Mouse (Mus musculus): ENCODE measurements around the gene Samd4. TPM values are rescaled to one million over a fixed set of nuclear protein-coding genes. Genes with fewer than 3 reads are reported as not detected.

Gene Samd4
- polyA plus RNA-seq, 1 experiment from 2014 or later: 16.2 TPM

DNA sequence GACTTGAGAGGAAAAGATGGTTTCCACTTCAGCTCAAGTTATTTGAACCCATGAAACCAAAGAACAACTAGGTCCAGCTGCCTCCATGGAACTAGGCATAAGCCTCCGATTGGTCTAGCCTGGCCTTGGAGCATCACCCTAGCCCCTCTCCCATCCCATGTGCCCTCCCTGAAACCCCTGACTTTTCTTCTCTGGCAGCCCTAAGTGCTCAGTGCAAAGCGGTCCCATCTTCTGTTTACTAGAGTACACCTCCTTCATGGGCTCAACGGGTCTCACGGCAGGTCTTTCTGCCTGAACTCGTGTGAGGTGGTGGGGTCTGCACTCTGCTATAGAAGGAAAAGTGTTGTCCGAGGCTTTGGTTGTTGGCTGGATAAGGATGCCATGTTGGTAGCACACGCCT, 197.3 kb downstream of the Samd4 start:
- no peak overlapping the region for H3K27ac ChIP-seq
- peaks cover 69% of the 10 kb centered on the region for H3K36me3 ChIP-seq
- H3K27me3 ChIP-seq: no peaks in the 10 kb centered on the region

DNA sequence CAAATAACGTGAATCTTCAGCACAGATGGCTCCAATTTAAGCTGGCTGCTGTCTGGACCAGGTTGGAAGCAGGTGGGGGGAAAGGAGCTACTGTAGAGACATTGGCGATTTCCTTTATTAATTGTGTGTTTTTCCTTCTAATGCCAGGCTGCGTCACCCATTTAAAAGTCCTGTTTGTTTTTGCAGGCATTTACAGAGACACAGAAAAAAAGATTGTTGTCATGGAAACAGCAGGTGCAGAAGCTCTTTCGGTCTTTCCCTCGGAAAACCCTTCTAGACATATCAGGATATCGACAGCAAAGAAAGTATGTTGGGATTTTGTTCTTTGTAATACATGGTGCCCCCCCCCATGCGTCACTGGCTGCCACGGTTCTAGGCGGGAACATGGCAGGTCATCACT, 200.7 kb downstream of the Samd4 start:
- H3K4me2 ChIP-seq: no peak overlapping the region
- peaks cover 48% of the 10 kb centered on the region for H3K36me3 ChIP-seq
- no peak overlapping the region for H3K4me3 ChIP-seq
- no peak overlapping the region for H3K9ac ChIP-seq
- WGBS: 73% methylated on average over 9 of the region's 9 CpGs
- no peaks in the 10 kb centered on the region for H3K9me3 ChIP-seq
- H3K4me1 ChIP-seq: peaks cover 11% of the 10 kb centered on the region
- H3K27ac ChIP-seq: no peak overlapping the region
- ATAC-seq (ENCODE audit: insufficient number of reproducible peaks, low FRiP score, low TSS enrichment, low read depth): no peak
- no peaks in the 10 kb centered on the region for H3K27me3 ChIP-seq

More for the DNA sequence above, 197.3 kb downstream of the Samd4 start:
- no peak overlapping the region for H3K4me3 ChIP-seq
- no peak overlapping the region for H3K4me2 ChIP-seq
- H3K9ac ChIP-seq: no peak overlapping the region
- WGBS: 87% methylated on average over 7 of the region's 7 CpGs
- ATAC-seq (ENCODE audit: insufficient number of reproducible peaks, low FRiP score, low TSS enrichment, low read depth): no peak
- no peaks in the 10 kb centered on the region for H3K9me3 ChIP-seq
- H3K4me1 ChIP-seq: no peaks in the 10 kb centered on the region

DNA sequence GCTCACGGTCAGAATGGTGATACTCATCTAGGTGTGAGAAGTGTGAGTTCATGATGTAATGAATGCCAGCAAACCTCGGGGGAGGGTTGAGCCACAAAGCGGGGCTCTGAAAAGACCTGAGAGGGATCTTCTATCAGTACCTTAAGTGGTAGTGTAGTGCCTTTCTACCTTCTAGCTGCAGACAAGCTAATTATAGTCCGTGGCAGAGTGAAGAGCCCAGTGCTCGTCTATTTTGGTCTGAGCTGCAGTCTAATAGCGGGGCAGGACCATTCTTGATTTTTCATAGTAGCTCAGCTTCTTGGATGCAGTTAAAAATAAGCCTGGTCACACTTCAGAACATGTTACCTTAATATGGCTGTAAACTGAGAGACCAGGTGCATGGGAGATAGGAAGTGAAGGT, 201.2 kb downstream of the Samd4 start:
- Histone ChIP-seq H3K27me3 (no peaks in the 10 kb centered on the region), H3K4me1 (peaks cover 11% of the 10 kb centered on the region), H3K27ac (no peak overlapping the region), H3K9me3 (no peaks in the 10 kb centered on the region), H3K9ac (no peak overlapping the region), H3K36me3 (peaks cover 45% of the 10 kb centered on the region), H3K4me2 (no peak overlapping the region), H3K4me3 (no peak overlapping the region)
- WGBS: 72% methylated on average over 6 of the region's 6 CpGs
- no peak for ATAC-seq (ENCODE audit: insufficient number of reproducible peaks, low FRiP score, low TSS enrichment, low read depth)

DNA sequence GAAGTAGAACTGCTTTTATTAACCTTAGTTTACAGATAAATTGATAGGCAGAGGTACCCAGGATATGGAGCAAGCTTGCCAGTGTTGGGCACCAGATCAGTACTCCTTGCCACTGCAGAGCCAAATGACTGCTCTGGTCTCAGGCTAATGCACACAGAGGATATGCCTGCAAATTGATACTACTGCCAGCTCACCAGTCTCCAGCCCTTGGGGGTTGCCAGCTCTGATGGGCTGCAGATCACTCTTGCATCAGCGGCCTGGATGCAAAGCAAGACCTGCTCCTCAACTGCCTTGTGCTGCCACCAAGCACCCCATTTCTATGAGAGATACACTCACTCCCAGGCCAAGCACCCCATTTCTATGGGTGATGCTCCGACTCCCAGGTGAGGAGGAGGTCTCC, 202.0 kb downstream of the Samd4 start:
- no peak overlapping the region for H3K27ac ChIP-seq
- no peak overlapping the region for H3K4me2 ChIP-seq
- 92% methylated on average over 2 of the region's 2 CpGs for WGBS
- peaks cover 41% of the 10 kb centered on the region for H3K36me3 ChIP-seq
- no peaks in the 10 kb centered on the region for H3K27me3 ChIP-seq
- ATAC-seq (ENCODE audit: insufficient number of reproducible peaks, low FRiP score, low TSS enrichment, low read depth): no peak
- H3K4me3 ChIP-seq: no peak overlapping the region
- no peaks in the 10 kb centered on the region for H3K9me3 ChIP-seq
- no peak overlapping the region for H3K9ac ChIP-seq
- peaks cover 11% of the 10 kb centered on the region for H3K4me1 ChIP-seq

DNA sequence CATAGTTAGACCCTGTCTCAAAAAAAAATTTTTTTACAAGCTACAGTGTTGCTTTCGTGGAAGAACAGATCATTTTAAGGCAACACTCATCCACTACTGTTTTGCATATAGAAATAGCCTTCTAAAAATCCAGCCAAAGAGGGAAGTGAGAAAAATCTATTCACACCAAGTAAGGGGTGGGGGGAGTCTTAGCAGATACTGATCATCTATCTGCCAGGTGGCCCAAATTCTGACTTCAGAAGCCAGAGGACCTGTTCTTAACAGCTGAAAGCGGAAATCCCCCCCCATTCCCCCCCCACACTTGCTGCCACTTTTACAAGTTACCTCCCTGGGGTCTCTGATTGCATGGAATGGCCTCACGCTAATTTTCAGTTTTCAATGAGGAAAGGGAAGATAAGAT, 203.5 kb downstream of the Samd4 start:
- no peak for ATAC-seq (ENCODE audit: insufficient number of reproducible peaks, low FRiP score, low TSS enrichment, low read depth)
- peaks cover 38% of the 10 kb centered on the region for H3K36me3 ChIP-seq
- H3K4me3 ChIP-seq: no peak overlapping the region
- H3K27me3 ChIP-seq: no peaks in the 10 kb centered on the region
- H3K4me1 ChIP-seq: peaks cover 11% of the 10 kb centered on the region
- no peak overlapping the region for H3K4me2 ChIP-seq
- no peaks in the 10 kb centered on the region for H3K9me3 ChIP-seq
- 60% methylated on average over 3 of the region's 3 CpGs for WGBS
- no peak overlapping the region for H3K27ac ChIP-seq
- no peak overlapping the region for H3K9ac ChIP-seq

DNA sequence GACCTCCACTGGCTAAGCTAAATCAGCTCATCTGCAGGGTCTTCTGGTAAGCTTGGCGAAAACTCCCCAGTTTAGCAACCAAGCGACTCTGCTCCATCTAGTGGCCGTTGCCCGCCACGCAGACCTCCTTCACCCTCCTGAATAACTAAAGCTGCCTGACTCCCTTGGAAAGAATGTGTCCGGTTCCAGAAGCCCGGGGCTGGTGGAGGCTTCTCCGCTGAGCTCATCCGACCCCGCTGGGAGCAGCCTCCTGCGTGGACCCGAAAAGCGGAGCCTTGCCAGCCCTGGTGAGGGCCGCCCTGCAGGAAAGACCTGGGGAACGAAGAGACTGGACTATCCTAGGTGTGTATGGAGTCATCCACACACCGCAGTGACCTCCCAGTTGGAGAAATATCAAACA, 204.1 kb downstream of the Samd4 start:
- no peaks in the 10 kb centered on the region for H3K9me3 ChIP-seq
- ATAC-seq (ENCODE audit: insufficient number of reproducible peaks, low FRiP score, low TSS enrichment, low read depth): peak; percentile 76
- H3K36me3 ChIP-seq: peaks cover 44% of the 10 kb centered on the region
- peak overlapping the region; percentile 28; the same call in 1 of the 2 replicates for H3K9ac ChIP-seq
- H3K4me3 ChIP-seq: peak overlapping the region; percentile 28
- peaks cover 11% of the 10 kb centered on the region for H3K4me1 ChIP-seq
- peak overlapping the region; percentile 43 for H3K27ac ChIP-seq
- H3K27me3 ChIP-seq: no peaks in the 10 kb centered on the region
- peak overlapping the region; percentile 49 for H3K4me2 ChIP-seq
- 3% methylated on average over 16 of the region's 16 CpGs for WGBS

DNA sequence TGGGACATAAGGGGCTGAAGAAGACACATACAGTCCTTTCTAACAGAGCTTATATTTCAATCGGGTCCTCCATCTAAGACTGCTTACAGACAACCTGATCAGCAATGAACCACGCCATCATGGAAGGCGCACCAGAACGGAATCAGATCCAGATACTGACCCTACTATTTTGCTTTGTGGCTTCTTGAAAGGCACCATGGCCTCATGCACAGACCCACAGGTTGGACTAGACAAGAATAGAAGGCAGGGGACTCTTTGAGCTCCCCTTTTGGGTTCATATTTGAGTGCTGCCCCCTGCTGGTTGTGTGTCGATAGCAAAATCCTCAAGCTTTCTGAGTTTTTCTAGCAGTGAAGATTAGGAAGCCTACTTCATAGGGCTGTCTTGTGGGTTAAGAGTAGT, 204.5 kb downstream of the Samd4 start:
- Histone ChIP-seq H3K4me3 (peak overlapping the region; percentile 7; the same call in 1 of the 2 replicates), H3K27me3 (no peaks in the 10 kb centered on the region), H3K9me3 (no peaks in the 10 kb centered on the region), H3K4me1 (peaks cover 11% of the 10 kb centered on the region), H3K4me2 (peak overlapping the region; percentile 49), H3K36me3 (peaks cover 46% of the 10 kb centered on the region), H3K27ac (peak overlapping the region; percentile 43), H3K9ac (peak overlapping the region; percentile 28; the same call in 1 of the 2 replicates)
- WGBS: 34% methylated on average over 5 of the region's 5 CpGs
- 0 out of 2 replicates have a peak, but pooled peaks have one; percentile 7 for ATAC-seq (ENCODE audit: insufficient number of reproducible peaks, low FRiP score, low TSS enrichment, low read depth)

DNA sequence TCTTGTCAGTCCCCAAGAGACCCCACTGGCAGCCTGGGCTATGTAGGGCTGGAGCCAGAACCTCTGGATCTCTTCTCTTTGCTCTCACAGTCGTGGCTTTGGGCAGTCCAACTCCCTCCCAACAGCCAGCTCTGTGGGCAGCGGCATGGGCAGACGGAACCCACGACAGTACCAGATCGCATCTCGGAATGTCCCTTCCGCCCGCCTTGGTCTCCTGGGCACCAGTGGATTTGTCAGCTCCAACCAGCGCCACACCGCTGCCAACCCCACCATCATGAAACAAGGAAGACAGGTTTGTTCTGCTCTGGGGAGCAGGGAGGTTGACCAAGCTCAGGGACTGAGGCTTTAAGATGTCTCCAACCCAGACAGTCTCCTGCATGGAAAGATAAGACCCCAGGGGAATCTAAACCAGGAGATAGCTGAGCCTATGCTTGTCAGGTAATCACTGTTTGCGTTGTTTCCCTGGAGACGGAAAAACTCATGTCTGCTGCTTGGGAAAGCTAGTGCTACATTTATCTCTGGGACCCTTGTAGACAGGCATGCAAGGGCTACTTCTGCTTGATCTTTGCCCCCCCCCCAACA, 205.1 kb downstream of the Samd4 start:
- Histone ChIP-seq H3K36me3 (peaks cover 49% of the 10 kb centered on the region), H3K27me3 (no peaks in the 10 kb centered on the region), H3K4me3 (no peak overlapping the region), H3K9ac (no peak overlapping the region), H3K4me1 (peaks cover 11% of the 10 kb centered on the region), H3K9me3 (no peaks in the 10 kb centered on the region), H3K4me2 (no peak overlapping the region), H3K27ac (no peak overlapping the region)
- ATAC-seq (ENCODE audit: insufficient number of reproducible peaks, low FRiP score, low TSS enrichment, low read depth): no peak
- WGBS: 84% methylated on average over 12 of the region's 12 CpGs

DNA sequence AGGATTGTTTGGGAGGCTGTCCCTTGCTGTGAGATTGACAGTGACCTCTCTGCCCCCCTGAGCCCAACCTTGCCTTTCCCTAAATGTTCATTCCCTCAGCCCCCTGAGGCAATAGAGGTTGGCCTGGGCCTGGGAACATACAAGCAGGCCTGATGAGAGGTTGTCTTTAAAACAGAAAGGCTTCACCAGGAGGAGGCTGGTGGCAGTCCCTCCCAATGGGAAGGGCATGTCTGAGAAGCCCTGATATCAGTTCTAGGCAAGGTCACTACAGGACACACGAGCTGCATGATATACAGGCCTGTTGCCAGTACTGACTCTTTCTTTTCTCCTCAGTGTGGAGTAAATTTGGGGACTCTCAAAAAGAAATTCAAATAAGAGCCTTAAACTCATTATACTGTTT, 205.7 kb downstream of the Samd4 start:
- no peak overlapping the region for H3K4me2 ChIP-seq
- H3K36me3 ChIP-seq: peaks cover 47% of the 10 kb centered on the region
- H3K27me3 ChIP-seq: no peaks in the 10 kb centered on the region
- H3K9me3 ChIP-seq: no peaks in the 10 kb centered on the region
- no peak overlapping the region for H3K9ac ChIP-seq
- 63% methylated on average over 1 of the region's 1 CpGs for WGBS
- ATAC-seq (ENCODE audit: insufficient number of reproducible peaks, low FRiP score, low TSS enrichment, low read depth): no peak
- H3K4me1 ChIP-seq: peaks cover 16% of the 10 kb centered on the region
- no peak overlapping the region for H3K4me3 ChIP-seq
- no peak overlapping the region for H3K27ac ChIP-seq

DNA sequence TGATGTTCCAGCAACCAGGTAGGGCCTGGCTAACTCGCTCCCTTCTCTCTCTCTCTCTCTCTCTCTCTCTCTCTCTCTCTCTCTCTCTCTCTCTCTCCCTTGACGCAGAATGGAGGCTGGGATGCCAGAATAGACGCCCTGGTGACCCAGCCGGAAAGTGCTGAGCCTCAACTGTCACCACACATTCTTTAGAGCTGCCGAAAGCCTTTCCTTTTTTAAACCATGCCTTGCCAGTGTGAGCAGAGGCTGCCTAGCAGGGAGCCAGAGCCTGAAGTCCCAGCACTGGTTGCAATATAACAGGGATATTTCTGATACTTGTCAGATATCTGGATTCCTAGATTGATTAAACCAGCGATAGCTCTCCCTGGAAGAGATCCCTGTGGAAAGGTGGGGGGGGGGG, 206.5 kb downstream of the Samd4 start:
- no peak for ATAC-seq (ENCODE audit: insufficient number of reproducible peaks, low FRiP score, low TSS enrichment, low read depth)
- no peak overlapping the region for H3K9ac ChIP-seq
- WGBS: 87% methylated on average over 6 of the region's 6 CpGs
- H3K27me3 ChIP-seq: no peaks in the 10 kb centered on the region
- no peaks in the 10 kb centered on the region for H3K9me3 ChIP-seq
- H3K4me2 ChIP-seq: no peak overlapping the region
- peaks cover 17% of the 10 kb centered on the region for H3K4me1 ChIP-seq
- no peak overlapping the region for H3K4me3 ChIP-seq
- H3K27ac ChIP-seq: no peak overlapping the region
- H3K36me3 ChIP-seq: peaks cover 39% of the 10 kb centered on the region

DNA sequence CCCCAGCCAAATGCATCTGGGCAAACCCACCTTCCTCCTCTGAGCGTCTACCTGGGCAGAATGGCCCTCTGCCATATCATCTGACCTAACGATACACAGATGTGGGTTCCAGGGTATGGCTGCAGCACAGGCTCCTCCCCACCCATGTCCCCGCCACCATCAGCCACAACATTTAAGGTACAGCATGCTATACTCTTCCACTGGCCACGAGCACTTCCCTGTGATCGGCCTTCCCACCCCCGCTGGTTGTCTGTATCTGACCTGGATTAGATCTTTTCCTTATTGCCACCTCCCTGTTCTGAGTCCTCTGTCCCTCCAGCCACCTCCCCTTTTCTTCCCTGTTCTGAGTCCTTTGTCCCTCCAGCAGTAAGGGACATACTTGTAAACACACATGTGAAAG, 209.3 kb downstream of the Samd4 start:
- 80% methylated on average over 6 of the region's 6 CpGs for WGBS
- H3K4me2 ChIP-seq: no peak overlapping the region
- no peak overlapping the region for H3K27ac ChIP-seq
- peaks cover 46% of the 10 kb centered on the region for H3K36me3 ChIP-seq
- ATAC-seq (ENCODE audit: insufficient number of reproducible peaks, low FRiP score, low TSS enrichment, low read depth): no peak
- no peak overlapping the region for H3K9ac ChIP-seq
- H3K4me3 ChIP-seq: no peak overlapping the region
- peaks cover 10% of the 10 kb centered on the region for H3K4me1 ChIP-seq
- no peaks in the 10 kb centered on the region for H3K27me3 ChIP-seq
- no peaks in the 10 kb centered on the region for H3K9me3 ChIP-seq

DNA sequence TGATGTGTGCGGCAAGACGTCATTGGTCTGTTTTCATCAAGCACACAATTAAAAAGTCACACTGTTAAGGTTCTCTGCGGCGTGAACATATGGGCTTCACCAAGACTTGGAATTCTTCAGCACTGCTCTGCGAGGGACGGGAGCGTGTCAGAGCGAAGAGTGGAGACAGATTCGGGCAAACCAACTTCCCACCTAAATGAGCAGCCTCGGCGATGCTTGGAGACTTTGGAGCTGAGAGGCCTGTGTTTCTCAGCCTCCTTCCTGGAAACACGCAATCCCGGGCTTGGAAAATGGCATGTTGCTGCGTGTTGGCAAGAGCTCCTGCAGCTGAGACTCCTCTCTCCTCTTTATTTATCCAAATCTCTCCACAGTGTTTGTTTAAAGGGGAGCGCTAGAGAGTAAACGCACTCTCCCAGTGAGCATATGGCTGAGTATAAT, 210.7 kb downstream of the Samd4 start:
- H3K27me3 ChIP-seq: no peaks in the 10 kb centered on the region
- H3K36me3 ChIP-seq: peaks cover 49% of the 10 kb centered on the region
- H3K9me3 ChIP-seq: no peaks in the 10 kb centered on the region
- WGBS: 54% methylated on average over 16 of the region's 16 CpGs
- no peak overlapping the region for H3K4me3 ChIP-seq
- H3K27ac ChIP-seq: no peak overlapping the region
- no peak overlapping the region for H3K9ac ChIP-seq
- no peak for ATAC-seq (ENCODE audit: insufficient number of reproducible peaks, low FRiP score, low TSS enrichment, low read depth)
- H3K4me2 ChIP-seq: no peak overlapping the region
- peaks cover 6% of the 10 kb centered on the region; the same call in 1 of the 2 replicates for H3K4me1 ChIP-seq

DNA sequence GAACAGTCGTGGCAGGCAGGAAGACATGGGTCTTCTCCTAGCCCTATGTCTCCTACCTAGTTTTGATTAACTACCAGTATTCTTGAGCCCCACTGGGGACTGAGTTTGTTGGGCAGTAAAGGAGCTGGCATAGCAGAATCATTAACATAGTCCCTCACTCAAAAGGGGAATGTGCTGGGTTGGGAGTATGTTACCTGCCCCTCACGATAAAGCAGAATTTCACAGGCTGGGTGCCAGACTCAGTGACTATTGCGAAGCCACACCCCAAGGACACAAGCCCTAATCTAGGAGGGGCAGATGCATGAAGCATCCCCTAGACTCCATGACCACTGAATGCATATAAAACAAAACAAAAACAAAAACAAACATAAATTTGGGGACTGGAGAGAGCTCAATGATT, 212.4 kb downstream of the Samd4 start:
- peaks cover 47% of the 10 kb centered on the region for H3K36me3 ChIP-seq

More for the DNA sequence above, 212.4 kb downstream of the Samd4 start:
- Histone ChIP-seq H3K27ac (no peak overlapping the region), H3K9me3 (no peaks in the 10 kb centered on the region), H3K9ac (no peak overlapping the region), H3K4me1 (peaks cover 6% of the 10 kb centered on the region; the same call in 1 of the 2 replicates), H3K4me3 (no peak overlapping the region), H3K27me3 (no peaks in the 10 kb centered on the region), H3K4me2 (no peak overlapping the region)
- no peak for ATAC-seq (ENCODE audit: insufficient number of reproducible peaks, low FRiP score, low TSS enrichment, low read depth)
- WGBS: 86% methylated on average over 3 of the region's 3 CpGs
